ENCODE assay signal across 15 mouse cellular contexts in the genomic region with DNA sequence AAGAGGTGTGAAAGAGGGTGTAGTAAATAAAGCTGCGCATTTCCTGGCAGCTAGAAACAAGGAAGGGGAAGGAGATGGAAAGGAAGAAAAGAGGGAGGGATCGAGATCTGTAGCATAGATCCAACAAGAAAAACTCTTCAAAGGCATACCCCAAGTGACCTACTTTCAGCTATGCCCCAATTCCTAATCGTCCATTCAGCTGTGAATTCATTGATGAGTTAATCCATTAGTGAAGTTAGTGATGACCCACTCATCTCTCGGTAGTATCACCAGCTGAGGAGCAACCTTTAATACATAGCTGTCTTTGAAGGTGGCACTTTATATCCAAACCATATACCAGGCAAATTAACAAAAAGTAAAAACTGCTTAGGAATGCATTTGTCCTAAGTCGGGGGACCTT.
"Had no signal": no experiment of that assay in that cellular context is flagged by ENCODE, and none has a peak within 500 bp of the region (broad histone marks: within the 10 kb centered on the region; RNA-seq: fewer than 3 reads in every experiment).

No protein-coding gene starts in this region.

- DNase-seq: liver, postnatal 0 days; lung, adult 2 months; lung, postnatal 14 days; lung, postnatal 36 days; right cerebral cortex, postnatal 14 days; thymus, adult 18-20 months; thymus, postnatal 14 days; thymus, postnatal 36 days had no signal

- H3K27ac ChIP-seq: liver, embryonic 15.5 days; lung, embryonic 15.5 days; macrophage; midbrain, embryonic 13.5 days; midbrain, embryonic 15.5 days; neural tube, embryonic 12.5 days had no signal

- H3K36me3 ChIP-seq: liver, embryonic 15.5 days; lung, embryonic 15.5 days; midbrain, embryonic 13.5 days; midbrain, embryonic 15.5 days had no signal

- H3K4me3 ChIP-seq: liver, embryonic 15.5 days; lung, embryonic 15.5 days; megakaryocyte, embryonic 14.5 days; midbrain, embryonic 13.5 days; midbrain, embryonic 15.5 days; neural tube, embryonic 12.5 days had no signal

- H3K27me3 ChIP-seq: liver, embryonic 15.5 days; lung, embryonic 15.5 days; megakaryocyte, embryonic 14.5 days; midbrain, embryonic 13.5 days; midbrain, embryonic 15.5 days; neural tube, embryonic 12.5 days had no signal

- H3K9me3 ChIP-seq: liver, embryonic 15.5 days; lung, embryonic 15.5 days; megakaryocyte, embryonic 14.5 days; midbrain, embryonic 13.5 days; midbrain, embryonic 15.5 days; neural tube, embryonic 12.5 days had no signal
